Mouse (Mus musculus) pancreas, adult 10 weeks (tissue): Measurements from ENCODE around the gene Snrpf. TPM values are rescaled to one million over a fixed set of nuclear protein-coding genes. Genes with fewer than 3 reads are reported as not detected.

ENCODE experiments used
- polyA plus RNA-seq: library from polyadenylated mRNA; stranded (reverse); fragments of 350-450 nt; fragmentation: Illumina TruSeq; extraction: RNeasy Lipid Tissue Mini Kit (QIAGEN cat#74804); gene quantifications from one replicate; pipeline ENCODE4 v1.2.3, GENCODE M21; 2015; ENCODE audit warnings: low read depth, low replicate concordance; ENCODE audit not compliant: insufficient read depth

The Snrpf gene
- polyA plus RNA-seq = 8.2 TPM

GRCm38 (mm10) chr10:93589281-93589848 is at the start of gene Snrpf:
Gene Snrpf, minus strand, starts transcription at chr10:93589706.

GRCm38 (mm10) chr10:93540431-93541210 is 48.9 kb downstream of the Snrpf start, which contains the start of gene Ccdc38:
Gene Ccdc38, plus strand, starts transcription at chr10:93540632.

GRCm38 (mm10) chr10:93539775-93540430 is 49.6 kb downstream of the Snrpf start, which contains the start of gene Amdhd1:
Gene Amdhd1, minus strand, starts transcription at chr10:93540033.

Other genes starting within 250 kb of the Snrpf start
- gene Lta4h, start 136.3 kb downstream of the Snrpf start, polyA plus RNA-seq = 21.1 TPM
- gene Hal, start 100.9 kb downstream of the Snrpf start, polyA plus RNA-seq = not detected
- gene Amdhd1, start 49.7 kb downstream of the Snrpf start, polyA plus RNA-seq = not detected
- gene Ccdc38, start 49.1 kb downstream of the Snrpf start, polyA plus RNA-seq = not detected
- 4.3 TPM for gene Ntn4, start 51.0 kb upstream of the Snrpf start, polyA plus RNA-seq
- not detected for gene Usp44, start 241.8 kb upstream of the Snrpf start, polyA plus RNA-seq